Mouse (Mus musculus) frontal cortex, adult 2 months (tissue): ENCODE measurements around the gene Tnfsf11. TPM values are rescaled to one million over a fixed set of nuclear protein-coding genes. Genes with fewer than 3 reads are reported as not detected.

ENCODE experiments used
- polyA plus RNA-seq: library from polyadenylated mRNA; depleted of rRNA; stranded (reverse); fragments of >200 nt; gene quantifications from 2 replicates; pipeline ENCODE4 v1.2.3, GENCODE M21; 2012; rRNA removed

Gene Tnfsf11
- polyA plus RNA-seq, 1 experiment: 0.10 TPM

Other genes starting within 250 kb of the Tnfsf11 start
- 0.12 and 0.32 TPM in 2 replicates for gene Fam216b, start 219.0 kb downstream of the Tnfsf11 start, polyA plus RNA-seq
- gene Akap11, start 228.8 kb upstream of the Tnfsf11 start, polyA plus RNA-seq: 57.1 and 61.7 TPM in 2 replicates